Mouse (Mus musculus) neural tube, embryonic 12.5 days (tissue): ENCODE measurements around the gene Mtx1. TPM values are rescaled to one million over a fixed set of nuclear protein-coding genes. Genes with fewer than 3 reads are reported as not detected.

Experiments
- ATAC-seq: fragments of 200-750 bp; cut with Nextera tagmentation; 2 replicates; pipeline ENCODE4 v1.8.0; 2017; ENCODE audit warnings: low read depth, mild to moderate bottlenecking, moderate TSS enrichment, moderate library complexity; ENCODE audit not compliant: low FRiP score
- H3K27ac ChIP-seq: fragments of 300-500 bp; sonication (generic); 2 replicates; pipeline ENCODE4 v1.5.1; 2016
- H3K27me3 ChIP-seq: fragments of 300-500 bp; sonication (generic); replicated peaks from 2 replicates; pipeline ENCODE4 v1.6.1; 2016; ENCODE audit warnings: mild to moderate bottlenecking
- H3K36me3 ChIP-seq: fragments of 300-500 bp; sonication (generic); 2 replicates; pipeline ENCODE4 v1.6.1; 2016; ENCODE audit warnings: mild to moderate bottlenecking
- H3K4me1 ChIP-seq: fragments of 300-500 bp; sonication (generic); 2 replicates; pipeline ENCODE4 v1.6.1; 2016
- H3K4me2 ChIP-seq: fragments of 300-500 bp; sonication (generic); replicated peaks from 2 replicates; pipeline ENCODE4 v1.6.1; 2016; ENCODE audit warnings: mild to moderate bottlenecking
- H3K4me3 ChIP-seq: fragments of 300-500 bp; sonication (generic); 2 replicates; pipeline ENCODE4 v1.5.1; 2016
- H3K9ac ChIP-seq: fragments of 300-500 bp; sonication (generic); 2 replicates; pipeline ENCODE4 v1.6.1; 2016; ENCODE audit warnings: mild to moderate bottlenecking
- H3K9me3 ChIP-seq: fragments of 300-500 bp; sonication (generic); 2 replicates; pipeline ENCODE4 v1.6.1; 2016; ENCODE audit warnings: mild to moderate bottlenecking
- WGBS: fragments of 180-500 bp; shearing (Covaris S2); methylation state at CpG from one replicate; pipeline ENCODE4 v1.1.7; 2016; 5-methylcytosine and 5-hydroxymethylcytosine counted together
- polyA plus RNA-seq: library from polyadenylated mRNA; unstranded; fragments of >200 nt; fragmentation: Nextera tagmentation; extraction: Ambion mirVana; gene quantifications from 2 replicates; pipeline ENCODE4 v1.2.1, GENCODE M21; 2016

The Mtx1 gene
- polyA plus RNA-seq, 1 experiment from 2014 or later: 174 TPM

DNA sequence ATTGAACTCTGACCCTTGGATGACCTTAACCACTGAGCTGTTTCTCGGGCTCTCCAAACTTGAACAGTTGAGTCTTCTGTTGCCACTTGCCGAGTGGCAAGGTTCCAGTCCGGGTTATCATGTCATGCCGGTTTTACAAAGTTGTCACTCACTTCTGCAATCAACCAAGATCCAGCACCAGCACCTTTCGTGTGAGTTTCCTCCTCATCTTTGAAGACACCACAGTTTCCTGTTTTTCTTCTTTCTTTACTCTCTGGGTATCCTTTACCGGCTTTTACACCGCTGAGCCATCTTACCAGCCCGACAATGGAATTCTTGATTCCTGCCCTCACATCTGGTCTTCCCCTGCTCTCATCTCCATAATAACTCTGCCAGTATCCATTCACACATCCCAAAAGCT, 36.5 kb downstream of the Mtx1 start:
- Histone ChIP-seq H3K27ac (no peak overlapping the region), H3K27me3 (no peaks in the 10 kb centered on the region), H3K36me3 (peaks cover 17% of the 10 kb centered on the region), H3K9me3 (no peaks in the 10 kb centered on the region), H3K4me3 (no peak overlapping the region), H3K4me1 (peaks cover 2% of the 10 kb centered on the region), H3K4me2 (no peak overlapping the region), H3K9ac (no peak overlapping the region)
- no peak for ATAC-seq
- 86% methylated on average over 8 of the region's 8 CpGs for WGBS

DNA sequence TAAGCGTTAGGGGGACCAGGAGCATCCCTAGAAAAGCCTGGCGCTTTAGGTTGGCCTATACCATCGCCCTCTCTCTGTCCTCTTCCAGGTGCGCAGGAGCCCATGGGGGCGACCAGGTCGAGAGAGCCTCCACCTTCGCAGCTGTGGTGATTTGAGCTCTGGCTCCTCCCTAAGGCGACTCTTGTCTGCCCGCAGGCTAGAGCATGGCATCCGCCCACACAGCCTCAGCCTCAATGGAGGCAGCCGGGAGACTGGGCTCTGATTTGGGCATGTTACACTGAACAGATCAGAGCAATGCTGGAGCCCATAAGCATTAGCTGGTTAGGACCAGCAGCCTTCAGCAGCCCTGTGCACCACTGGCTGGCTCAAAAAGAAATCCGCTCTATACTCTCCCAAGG, 38.4 kb downstream of the Mtx1 start:
- Histone ChIP-seq H3K4me1 (peaks cover 22% of the 10 kb centered on the region), H3K27ac (no peak overlapping the region), H3K27me3 (no peaks in the 10 kb centered on the region), H3K4me2 (no peak overlapping the region), H3K4me3 (no peak overlapping the region), H3K9ac (no peak overlapping the region), H3K36me3 (peaks cover 17% of the 10 kb centered on the region), H3K9me3 (no peaks in the 10 kb centered on the region)
- 75% methylated on average over 12 of the region's 12 CpGs for WGBS
- ATAC-seq: no peak

DNA sequence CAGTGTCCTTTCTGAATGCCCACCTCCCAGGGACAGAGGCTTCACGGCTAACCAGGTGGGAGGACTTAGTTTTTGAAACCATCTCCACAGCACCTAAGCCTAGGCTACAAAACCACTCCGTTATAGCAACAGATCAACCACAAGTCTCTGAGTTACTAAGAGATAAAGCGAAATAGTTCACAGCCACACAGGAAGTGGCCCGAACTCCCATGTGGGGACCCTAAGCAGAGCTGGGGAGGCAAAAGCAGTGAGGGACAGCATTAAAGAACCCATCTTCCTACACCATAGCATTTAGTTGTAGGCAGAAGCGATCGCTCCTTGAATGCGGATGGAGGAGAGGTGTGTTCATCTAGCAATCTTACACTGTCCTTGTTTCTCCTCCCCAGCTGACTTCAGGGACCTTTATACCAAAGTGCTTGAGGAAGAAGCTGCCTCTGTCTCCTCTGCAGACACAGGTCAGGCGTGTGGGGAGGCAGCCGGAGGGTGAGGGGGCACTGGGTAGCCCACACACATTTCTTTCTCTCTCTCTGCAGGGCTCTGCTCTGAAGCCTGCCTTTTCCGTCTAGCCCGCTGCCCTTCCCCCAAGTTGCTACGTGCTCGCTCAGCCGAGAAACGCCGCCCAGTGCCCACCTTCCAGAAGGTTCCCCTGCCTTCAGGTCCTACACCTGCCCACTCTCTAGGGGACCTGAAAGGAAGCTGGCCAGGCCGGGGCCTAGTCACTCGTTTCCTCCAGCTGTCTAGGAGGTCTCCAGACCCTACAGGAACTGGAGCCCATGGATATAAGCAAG, 39.0 kb downstream of the Mtx1 start:
- no peak overlapping the region for H3K4me3 ChIP-seq
- peaks cover 24% of the 10 kb centered on the region for H3K4me1 ChIP-seq
- no peaks in the 10 kb centered on the region for H3K9me3 ChIP-seq
- WGBS: 75% methylated on average over 18 of the region's 18 CpGs
- no peak overlapping the region for H3K9ac ChIP-seq
- H3K27me3 ChIP-seq: no peaks in the 10 kb centered on the region
- H3K27ac ChIP-seq: no peak overlapping the region
- peaks cover 17% of the 10 kb centered on the region for H3K36me3 ChIP-seq
- no peak for ATAC-seq
- H3K4me2 ChIP-seq: no peak overlapping the region

DNA sequence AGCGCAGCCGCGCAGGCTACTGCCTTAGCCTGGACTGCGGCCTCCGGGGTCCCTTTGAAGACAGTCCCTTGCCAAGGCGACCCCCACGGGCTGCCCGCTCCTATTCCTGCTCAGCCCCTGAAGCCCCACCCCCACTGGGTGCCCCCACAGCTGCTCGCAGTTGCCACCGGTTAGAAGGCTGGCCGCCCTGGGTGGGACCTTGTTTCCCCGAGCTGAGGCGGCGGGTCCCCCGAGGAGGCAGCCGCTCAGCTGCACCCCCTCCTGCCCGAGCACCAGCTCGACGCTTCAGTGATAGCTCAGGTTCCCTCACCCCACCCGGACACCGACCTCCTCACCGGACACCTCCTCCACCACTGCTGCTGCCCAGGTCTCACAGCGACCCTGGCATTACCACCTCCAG, 39.7 kb downstream of the Mtx1 start:
- 0 out of 2 replicates have a peak overlapping the region, but pooled peaks have one; percentile 29 for H3K9ac ChIP-seq
- no peak for ATAC-seq
- 49% methylated on average over 23 of the region's 23 CpGs for WGBS
- no peaks in the 10 kb centered on the region for H3K9me3 ChIP-seq
- no peak overlapping the region for H3K27ac ChIP-seq
- H3K4me1 ChIP-seq: peaks cover 24% of the 10 kb centered on the region
- H3K27me3 ChIP-seq: no peaks in the 10 kb centered on the region
- peaks cover 20% of the 10 kb centered on the region for H3K36me3 ChIP-seq
- H3K4me3 ChIP-seq: no peak overlapping the region
- H3K4me2 ChIP-seq: 0 out of 2 replicates have a peak overlapping the region, but pooled peaks have one; percentile 7

DNA sequence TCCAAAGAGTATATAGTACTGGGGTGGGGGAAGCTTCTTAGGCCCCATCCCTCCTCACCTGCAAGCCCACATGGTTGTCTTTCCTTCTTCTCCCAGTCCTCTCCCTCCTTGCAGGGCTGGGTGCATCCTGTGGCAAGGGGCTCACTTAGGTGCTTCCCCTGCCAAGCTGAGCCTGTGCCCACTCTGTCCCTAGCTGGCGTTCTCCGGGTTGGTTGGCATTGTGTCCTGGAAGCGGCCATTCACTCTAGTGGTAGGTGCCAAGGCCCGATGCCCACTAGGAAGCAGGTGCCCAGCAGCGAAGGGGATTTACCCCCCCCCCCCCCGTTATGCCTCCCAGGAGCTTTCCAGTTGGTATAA, 43.0 kb downstream of the Mtx1 start:
- Histone ChIP-seq H3K9ac (peak overlapping the region; percentile 78), H3K4me3 (peak overlapping the region; percentile 53), H3K36me3 (peaks cover 52% of the 10 kb centered on the region), H3K27me3 (no peaks in the 10 kb centered on the region), H3K4me1 (peaks cover 26% of the 10 kb centered on the region), H3K9me3 (no peaks in the 10 kb centered on the region), H3K4me2 (peak overlapping the region; percentile 85), H3K27ac (no peak overlapping the region)
- WGBS: 80% methylated on average over 6 of the region's 6 CpGs
- no peak for ATAC-seq

DNA sequence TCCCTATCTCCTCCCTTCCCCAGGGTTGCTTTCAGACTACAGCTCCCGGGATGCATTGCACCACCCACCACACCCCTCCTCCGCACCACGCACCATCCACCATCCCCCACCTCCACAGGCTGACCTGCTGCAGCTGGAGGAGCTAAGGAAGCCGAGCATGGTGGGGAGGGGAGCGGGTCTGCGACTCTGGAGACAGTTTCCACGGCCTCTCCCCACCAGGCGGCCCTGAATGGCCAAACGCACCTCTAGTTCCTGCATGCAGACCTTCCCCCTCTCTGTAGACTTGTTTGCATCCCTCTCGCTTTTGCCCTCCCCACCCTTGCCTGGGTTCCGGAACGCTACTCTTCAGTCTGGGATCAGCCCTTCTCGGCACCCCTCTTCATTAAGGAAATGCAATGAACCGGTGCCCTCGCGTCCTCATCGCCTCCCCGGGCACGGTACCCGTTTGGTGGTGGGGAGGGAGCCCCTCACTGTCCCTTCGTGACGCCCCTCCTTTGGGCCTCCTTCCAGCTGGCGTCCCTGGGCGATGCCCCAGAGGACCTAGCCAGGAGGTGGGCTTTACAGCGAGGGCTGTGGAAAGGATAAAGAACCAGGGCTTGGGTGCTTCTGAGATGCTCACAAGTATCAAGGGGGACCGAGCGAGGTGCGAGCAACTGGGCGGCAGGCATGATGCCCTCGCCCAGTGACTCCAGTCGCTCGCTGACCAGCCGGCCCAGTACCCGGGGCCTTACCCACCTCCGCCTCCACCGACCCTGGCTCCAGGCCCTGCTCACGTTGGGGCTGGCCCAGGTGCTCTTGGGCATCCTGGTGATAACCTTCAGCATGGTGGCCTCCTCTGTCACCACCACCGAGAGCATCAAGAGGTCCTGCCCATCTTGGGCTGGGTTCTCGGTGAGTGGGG, 43.6 kb downstream of the Mtx1 start, which contains the start of gene Fam189b:
TSS of gene Fam189b (plus strand) at position 86 of the 901 bp plus-strand sequence.
- Histone ChIP-seq H3K27me3 (no peaks in the 10 kb centered on the region), H3K4me2 (peak within 1 kb of the TSS; percentile 85), H3K4me1 (peaks cover 33% of the 10 kb centered on the region), H3K4me3 (peak within 1 kb of the TSS; percentile 53), H3K9me3 (no peaks in the 10 kb centered on the region), H3K36me3 (peaks cover 47% of the 10 kb centered on the region), H3K9ac (peak within 1 kb of the TSS; percentile 78), H3K27ac (peak within 1 kb of the TSS; percentile 33)
- ATAC-seq: peak; percentile 94
- 6% methylated on average over 39 of the region's 39 CpGs for WGBS

DNA sequence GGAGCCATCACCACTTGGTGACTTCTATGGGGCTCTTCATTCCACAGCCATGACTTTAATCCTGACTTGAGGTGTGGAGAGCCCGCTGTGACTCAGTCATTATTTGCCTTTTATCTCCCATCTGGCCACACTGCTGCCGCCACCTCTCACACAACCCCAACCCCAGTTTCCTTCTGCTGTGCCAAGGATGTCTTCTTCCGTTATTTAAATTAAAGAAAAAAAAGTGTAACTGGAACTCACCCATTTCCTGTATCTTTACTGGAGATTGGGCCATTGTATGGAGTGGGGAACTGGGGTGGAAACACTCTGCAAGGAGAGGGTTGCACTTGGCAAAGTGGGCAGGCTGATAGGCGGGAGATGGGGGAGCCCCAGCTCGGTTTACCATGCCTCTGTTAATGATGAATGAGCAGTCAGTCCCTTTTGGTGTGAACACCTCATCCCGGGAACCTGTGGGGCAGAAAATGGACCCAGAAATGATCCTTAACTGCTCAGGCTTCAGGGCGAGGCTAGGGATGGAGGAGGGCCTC, 44.3 kb downstream of the Mtx1 start:
- peak; percentile 23 for ATAC-seq
- Histone ChIP-seq H3K4me3 (peak overlapping the region; percentile 53), H3K4me1 (peaks cover 38% of the 10 kb centered on the region), H3K4me2 (peak overlapping the region; percentile 85), H3K27ac (0 out of 2 replicates have a peak overlapping the region, but pooled peaks have one; percentile 33), H3K9me3 (no peaks in the 10 kb centered on the region), H3K9ac (peak overlapping the region; percentile 78), H3K36me3 (peaks cover 45% of the 10 kb centered on the region), H3K27me3 (no peaks in the 10 kb centered on the region)
- WGBS: 50% methylated on average over 7 of the region's 7 CpGs

DNA sequence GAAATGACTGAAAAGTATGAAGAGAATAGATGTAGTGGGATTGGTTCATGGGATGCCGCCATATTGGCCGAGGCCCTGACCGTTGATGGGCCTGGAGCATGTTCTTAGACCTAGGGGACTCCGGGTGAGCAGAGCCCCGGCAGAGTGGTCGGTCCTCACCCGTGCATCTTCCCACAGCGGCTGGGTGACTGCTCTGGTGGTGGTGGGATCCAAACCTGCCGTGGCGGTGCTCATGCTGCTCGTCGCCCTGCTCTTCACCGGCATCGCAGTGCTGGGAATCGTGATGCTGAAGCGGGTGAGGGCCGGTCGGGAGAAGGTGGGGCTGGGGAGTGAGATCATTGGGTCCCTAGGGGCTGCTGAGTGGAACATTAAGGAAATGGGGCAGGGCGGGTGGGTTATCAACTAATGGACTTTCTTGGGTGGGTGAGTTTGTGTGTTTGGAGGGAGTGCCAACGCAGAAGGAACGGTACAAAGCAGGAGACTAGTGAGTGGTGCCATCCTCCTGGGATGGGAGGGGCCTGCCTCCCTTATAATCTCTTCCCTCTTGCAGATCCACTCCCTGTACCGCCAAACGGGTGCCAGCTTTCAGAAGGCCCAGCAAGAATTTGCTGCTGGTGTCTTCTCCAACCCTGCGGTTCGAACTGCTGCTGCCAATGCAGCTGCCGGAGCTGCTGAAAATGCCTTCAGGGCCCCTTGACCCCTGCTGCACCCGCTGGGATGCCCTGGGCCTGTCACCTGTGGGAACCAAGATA, 45.0 kb downstream of the Mtx1 start:
- no peak for ATAC-seq
- Histone ChIP-seq H3K4me2 (no peak overlapping the region), H3K4me1 (peaks cover 38% of the 10 kb centered on the region), H3K27ac (no peak overlapping the region), H3K27me3 (no peaks in the 10 kb centered on the region), H3K36me3 (peaks cover 38% of the 10 kb centered on the region), H3K9ac (no peak overlapping the region), H3K9me3 (no peaks in the 10 kb centered on the region), H3K4me3 (no peak overlapping the region)
- 91% methylated on average over 27 of the region's 27 CpGs for WGBS

DNA sequence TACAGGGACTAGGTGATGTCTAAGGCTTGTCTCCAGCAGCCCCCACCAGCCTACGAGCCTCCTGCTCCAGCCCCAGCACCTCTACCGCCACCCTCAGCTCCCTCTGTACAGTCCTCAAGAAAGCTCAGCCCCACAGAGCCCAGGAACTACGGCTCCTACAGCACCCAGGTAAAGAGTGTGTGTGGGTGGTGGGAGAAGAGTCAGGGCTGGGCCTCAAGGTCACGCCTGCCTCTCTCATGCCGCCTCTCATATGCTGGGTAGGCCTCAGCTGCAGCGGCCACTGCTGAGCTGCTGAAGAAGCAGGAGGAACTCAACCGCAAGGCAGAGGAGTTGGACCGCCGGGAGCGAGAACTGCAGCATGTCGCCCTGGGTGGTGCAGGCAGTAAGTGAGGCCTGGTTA, 47.8 kb downstream of the Mtx1 start:
- no peak overlapping the region for H3K27ac ChIP-seq
- WGBS: 92% methylated on average over 11 of the region's 11 CpGs
- ATAC-seq: no peak
- H3K27me3 ChIP-seq: no peaks in the 10 kb centered on the region
- H3K4me2 ChIP-seq: peak overlapping the region; percentile 90; the same call in 1 of the 2 replicates
- H3K9me3 ChIP-seq: no peaks in the 10 kb centered on the region
- H3K4me3 ChIP-seq: no peak overlapping the region; the same call in 1 of the 2 replicates
- peaks cover 22% of the 10 kb centered on the region for H3K4me1 ChIP-seq
- no peak overlapping the region for H3K9ac ChIP-seq
- H3K36me3 ChIP-seq: peaks cover 64% of the 10 kb centered on the region

DNA sequence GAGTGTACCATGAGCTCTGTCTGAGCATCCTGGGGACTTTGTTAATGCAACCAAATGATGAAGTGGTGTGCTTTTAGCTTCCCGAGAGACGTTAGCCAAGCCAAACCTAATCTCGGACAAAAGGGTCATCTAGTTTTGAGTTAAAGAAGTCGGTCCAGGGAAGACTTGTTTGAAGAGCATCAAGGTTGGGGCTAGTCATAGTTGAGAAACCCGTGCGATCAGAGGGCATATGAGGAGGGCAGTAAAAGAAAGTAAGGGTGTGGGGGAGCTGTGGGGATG, 48.8 kb downstream of the Mtx1 start:
- Histone ChIP-seq H3K9me3 (no peaks in the 10 kb centered on the region), H3K27ac (no peak overlapping the region), H3K4me1 (peaks cover 14% of the 10 kb centered on the region), H3K36me3 (peaks cover 74% of the 10 kb centered on the region), H3K4me3 (peak overlapping the region; percentile 61), H3K4me2 (peak overlapping the region; percentile 90), H3K9ac (peak overlapping the region; percentile 79), H3K27me3 (no peaks in the 10 kb centered on the region)
- no peak for ATAC-seq
- WGBS: 8% methylated on average over 6 of the region's 6 CpGs

DNA sequence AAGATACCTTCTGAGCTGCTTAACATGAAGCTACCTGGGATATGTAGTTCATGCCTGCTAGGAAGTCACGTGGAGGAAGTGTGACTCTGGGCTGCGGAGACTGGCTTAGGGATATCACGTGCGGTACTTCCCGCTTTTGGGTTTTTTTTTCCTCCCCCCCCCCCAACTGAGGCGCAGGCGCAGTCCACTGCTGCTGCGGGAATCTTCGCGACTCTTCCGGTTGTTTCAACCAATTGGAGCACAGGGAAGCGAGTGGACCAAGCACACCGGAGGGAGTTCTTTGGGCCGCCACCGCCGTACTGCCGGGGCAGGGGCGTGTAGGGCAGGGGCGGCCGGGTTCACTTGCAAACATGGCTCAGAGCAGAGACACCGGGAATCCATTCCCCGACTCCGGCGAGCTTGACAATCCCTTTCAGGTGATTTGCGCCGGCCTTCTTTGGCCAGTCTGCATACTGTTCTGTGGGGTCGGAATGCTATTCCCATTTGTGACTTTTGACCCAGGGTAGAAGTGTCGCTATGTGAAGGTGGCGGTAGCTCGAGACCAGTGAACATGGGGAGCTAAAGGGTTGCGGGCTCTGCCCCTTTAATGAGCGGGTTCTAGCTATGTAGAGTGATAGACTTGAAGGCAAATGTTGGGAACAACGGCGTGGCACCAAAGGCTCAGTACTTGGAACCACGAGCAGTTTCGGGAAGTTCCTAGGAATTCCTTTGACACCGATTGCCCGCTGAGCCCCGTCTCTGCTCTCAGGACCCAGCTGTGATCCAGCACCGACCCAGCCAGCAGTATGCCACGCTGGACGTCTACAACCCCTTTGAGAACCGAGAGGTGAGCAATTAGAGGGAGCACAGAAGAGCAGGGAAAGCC, 49.4 kb downstream of the Mtx1 start, which contains the start of gene Scamp3:
TSS of gene Scamp3 (plus strand) at position 232 of the 865 bp plus-strand sequence.
- peak; percentile 95 for ATAC-seq
- Histone ChIP-seq H3K9ac (peak within 1 kb of the TSS; percentile 79), H3K9me3 (no peaks in the 10 kb centered on the region), H3K27ac (no peak within 1 kb of the TSS), H3K36me3 (peaks cover 78% of the 10 kb centered on the region), H3K27me3 (no peaks in the 10 kb centered on the region), H3K4me2 (peak within 1 kb of the TSS; percentile 90), H3K4me3 (peak within 1 kb of the TSS; percentile 61), H3K4me1 (peaks cover 14% of the 10 kb centered on the region)
- under 1% methylated on average over 43 of the region's 43 CpGs for WGBS
